Mouse (Mus musculus) heart, postnatal 25 days (tissue): ENCODE measurements around the gene Lrrc75a. TPM values are rescaled to one million over a fixed set of nuclear protein-coding genes. Genes with fewer than 3 reads are reported as not detected.

ENCODE experiments used
- DNase-seq: peaks from one replicate; pipeline ENCODE4 v3.0.0; 2022; ENCODE audit warnings: low spot score
- intact Hi-C: fragments of 180-260 bp; cut with DNase I; formaldehyde crosslinking; loops from one replicate; pipeline ENCODE4 v1.15.1; 2025
- total RNA-seq, 2 experiments: library from RNA; stranded (reverse); gene quantifications; 2 replicates each; pipeline ENCODE4 v1.2.3; 2021

Lrrc75a gene
- total RNA-seq, 2 experiments from 2014 or later = 4.9 to 6.4 TPM

GRCm38 (mm10) chr11:62646495-62646843 lies 1.9 kb downstream of the Lrrc75a start:
- intact Hi-C loops = loop anchor here (2.0 kb wide), 1 partner anchor 28 kb away; no protein-coding TSS in a partner anchor
- DNase-seq = no peak

GRCm38 (mm10) chr11:62645732-62646494 lies 2.4 kb downstream of the Lrrc75a start:
- no peak for DNase-seq
- intact Hi-C loops = loop anchor here (2.0 kb wide), 1 partner anchor 29 kb away; no protein-coding TSS in a partner anchor

DNA sequence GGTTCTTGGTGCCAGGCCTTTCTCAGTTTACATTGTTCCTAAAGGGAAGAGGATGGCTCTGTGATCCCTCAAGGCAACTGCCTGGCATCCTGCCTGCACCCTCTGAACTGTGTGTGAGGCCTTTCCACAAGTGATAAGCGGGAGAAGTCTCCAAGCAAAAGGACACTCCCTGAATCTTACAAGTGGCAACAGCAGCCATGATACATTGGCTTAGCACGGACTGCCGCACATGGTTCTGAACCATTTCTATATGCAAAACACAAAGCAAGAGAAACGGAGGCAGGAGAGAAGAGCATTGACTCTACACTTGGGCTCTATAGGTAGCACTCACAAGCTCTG lies 3.0 kb downstream of the Lrrc75a start:
- intact Hi-C loops = no loop called here
- DNase-seq = no peak

- intact Hi-C loops = no loop called here
- no peak for DNase-seq
These were observed 3.6 kb downstream of the Lrrc75a start for GRCm38 (mm10) chr11:62644602-62645336.

- no peak for DNase-seq
- intact Hi-C loops = no loop called here
These were observed 4.5 kb downstream of the Lrrc75a start for GRCm38 (mm10) chr11:62643681-62644363.

DNA sequence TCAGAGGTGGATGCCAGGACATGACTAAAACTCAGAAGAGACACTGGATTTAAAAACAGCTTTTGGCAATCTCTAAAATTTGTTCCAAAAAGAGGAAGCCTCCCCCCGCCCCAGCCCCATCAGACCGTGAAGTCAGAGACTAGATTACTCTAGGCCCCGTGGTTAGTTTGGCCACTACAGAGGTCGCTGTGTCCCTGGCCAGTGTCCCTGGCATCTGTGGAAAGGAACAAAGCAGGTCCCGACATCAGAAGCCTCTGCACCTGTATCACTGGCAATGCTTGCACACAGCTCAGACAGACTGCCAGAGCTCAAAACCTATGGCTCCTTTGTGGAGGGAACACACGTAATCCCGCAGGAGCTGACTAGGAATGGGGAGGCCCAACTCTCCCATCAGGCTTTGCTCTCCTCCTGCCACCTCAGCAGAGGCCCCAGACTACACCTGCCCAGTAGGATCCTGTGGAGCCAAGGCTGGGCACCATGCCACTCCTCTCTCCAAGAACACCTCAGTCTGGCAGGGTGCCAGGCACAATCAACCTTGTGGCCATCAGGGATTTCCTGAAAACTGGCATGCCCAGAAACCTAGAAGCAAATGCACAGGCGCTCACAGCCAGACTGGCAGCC lies 5.2 kb downstream of the Lrrc75a start:
- no peak for DNase-seq
- intact Hi-C loops = no loop called here

DNA sequence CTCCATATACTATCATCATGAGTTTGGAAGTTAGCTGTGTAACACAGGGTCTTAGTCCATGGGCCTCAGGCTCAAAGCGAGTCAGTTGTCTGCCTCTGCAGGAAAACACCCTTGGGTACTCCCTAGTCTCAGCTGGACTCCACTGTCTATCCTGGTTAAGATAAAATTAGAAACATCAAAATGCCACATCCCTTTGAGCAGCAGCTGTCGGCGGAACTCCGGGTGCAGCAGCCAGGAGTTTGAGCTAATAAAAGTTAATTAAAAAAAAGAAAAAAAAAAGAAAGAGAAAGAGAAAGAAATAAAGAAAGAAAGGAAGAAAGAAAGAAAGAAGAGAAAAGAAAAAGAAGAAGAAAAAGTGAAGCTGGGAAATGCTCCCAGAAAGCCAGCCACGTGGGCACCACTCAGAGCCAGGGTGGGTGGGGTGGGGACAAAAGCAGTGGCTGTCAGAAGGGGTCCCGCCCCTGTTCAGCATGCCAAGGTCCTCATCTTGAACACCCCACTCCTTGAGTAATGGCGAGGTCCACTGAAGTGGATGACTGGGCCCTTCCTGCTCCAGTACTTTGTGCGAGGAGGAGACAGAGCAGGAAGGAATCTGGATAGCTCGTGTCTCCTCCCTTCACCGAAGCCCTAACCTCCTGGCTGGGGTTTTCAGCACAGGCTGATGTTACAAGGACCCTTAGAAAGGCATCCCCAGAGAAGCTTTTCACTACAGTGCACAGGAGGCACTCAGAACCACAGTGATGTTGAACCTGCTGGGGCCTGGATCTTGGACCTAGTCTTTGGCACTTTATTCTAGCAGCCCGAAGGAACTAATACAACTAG lies 6.1 kb downstream of the Lrrc75a start:
- no peak for DNase-seq

GRCm38 (mm10) chr11:62640378-62640777 lies 7.9 kb downstream of the Lrrc75a start:
- intact Hi-C loops = no loop called here
- DNase-seq = no peak

More for the DNA sequence above, 6.1 kb downstream of the Lrrc75a start:
- intact Hi-C loops = no loop called here

- no peak for DNase-seq
- intact Hi-C loops = no loop called here
These were observed 9.9 kb downstream of the Lrrc75a start for GRCm38 (mm10) chr11:62638402-62638801.

- intact Hi-C loops = no loop called here
- no peak for DNase-seq
These were observed 10.5 kb downstream of the Lrrc75a start for GRCm38 (mm10) chr11:62637806-62638205.

GRCm38 (mm10) chr11:62637401-62637800 lies 10.9 kb downstream of the Lrrc75a start:
- no peak for DNase-seq
- intact Hi-C loops = no loop called here

GRCm38 (mm10) chr11:62636840-62637221 lies 11.5 kb downstream of the Lrrc75a start:
- no peak for DNase-seq
- intact Hi-C loops = no loop called here

DNA sequence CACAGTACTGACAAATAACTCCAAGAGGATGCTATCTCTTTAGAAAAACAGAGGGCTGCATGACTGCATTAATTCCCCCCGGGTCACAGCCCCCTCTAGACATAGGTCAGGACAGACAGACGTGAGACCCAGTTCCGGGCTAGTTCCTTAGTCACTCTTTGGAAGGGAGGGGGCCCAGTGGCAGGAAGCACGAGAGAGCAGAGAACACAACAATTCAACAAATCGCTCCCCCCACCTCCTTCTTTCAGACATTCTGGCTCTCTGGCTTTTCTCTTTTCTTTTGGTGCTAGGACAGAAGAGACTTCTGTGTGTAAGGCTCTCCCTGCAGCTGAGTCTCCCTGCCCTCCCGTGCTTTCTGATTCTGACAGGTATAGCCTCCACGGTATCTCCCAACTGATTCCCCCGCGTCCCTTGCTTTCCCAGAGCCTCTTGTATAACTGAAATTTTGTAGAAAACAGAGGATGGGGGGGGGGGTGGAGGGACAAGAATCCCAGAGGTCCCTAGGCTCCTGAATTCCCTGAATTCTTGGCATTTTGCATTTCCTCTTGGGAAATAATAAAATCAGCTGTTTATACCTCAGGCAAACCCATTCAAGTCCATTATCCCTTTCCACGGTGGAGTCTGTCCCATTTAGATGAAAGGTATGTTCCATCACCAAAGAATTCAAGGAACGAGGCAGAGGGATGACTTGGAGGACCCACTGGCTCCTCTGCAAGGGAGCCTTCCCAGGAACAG lies 12.1 kb downstream of the Lrrc75a start:
- intact Hi-C loops = no loop called here
- DNase-seq = no peak

GRCm38 (mm10) chr11:62635406-62635805 lies 12.9 kb downstream of the Lrrc75a start:
- intact Hi-C loops = no loop called here
- DNase-seq = no peak

GRCm38 (mm10) chr11:62631138-62631537 lies 17.2 kb downstream of the Lrrc75a start:
- DNase-seq = no peak
- intact Hi-C loops = no loop called here

DNA sequence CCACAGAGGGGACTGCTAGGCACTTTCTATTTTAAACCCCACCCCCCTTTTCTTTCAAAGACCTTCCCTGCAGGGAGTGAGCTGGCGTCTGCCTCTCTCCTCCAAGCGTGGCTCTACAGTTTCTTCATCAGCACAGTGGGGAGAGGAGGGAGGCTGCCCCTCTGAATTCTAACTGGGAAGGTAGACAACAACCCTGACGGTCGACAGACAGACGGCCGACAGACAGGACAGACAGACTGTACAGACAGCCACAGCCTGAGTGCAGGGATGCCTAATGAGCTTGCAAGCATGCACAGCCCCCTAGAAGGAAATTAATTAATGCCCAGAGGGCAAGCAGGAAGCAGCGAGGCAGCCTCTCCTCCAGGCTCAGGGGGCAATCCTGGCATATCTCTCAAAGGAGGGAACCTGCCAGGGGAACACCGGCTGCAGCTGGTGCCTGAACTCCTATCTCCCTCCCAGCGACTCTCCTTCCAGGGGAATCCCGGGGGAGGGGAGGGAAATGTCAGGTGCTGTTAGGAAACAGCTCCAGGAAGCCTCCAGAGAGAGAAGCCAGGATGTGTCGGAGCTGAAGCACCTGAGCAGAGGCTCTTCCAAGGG lies 18.0 kb downstream of the Lrrc75a start:
- intact Hi-C loops = no loop called here
- no peak for DNase-seq

DNA sequence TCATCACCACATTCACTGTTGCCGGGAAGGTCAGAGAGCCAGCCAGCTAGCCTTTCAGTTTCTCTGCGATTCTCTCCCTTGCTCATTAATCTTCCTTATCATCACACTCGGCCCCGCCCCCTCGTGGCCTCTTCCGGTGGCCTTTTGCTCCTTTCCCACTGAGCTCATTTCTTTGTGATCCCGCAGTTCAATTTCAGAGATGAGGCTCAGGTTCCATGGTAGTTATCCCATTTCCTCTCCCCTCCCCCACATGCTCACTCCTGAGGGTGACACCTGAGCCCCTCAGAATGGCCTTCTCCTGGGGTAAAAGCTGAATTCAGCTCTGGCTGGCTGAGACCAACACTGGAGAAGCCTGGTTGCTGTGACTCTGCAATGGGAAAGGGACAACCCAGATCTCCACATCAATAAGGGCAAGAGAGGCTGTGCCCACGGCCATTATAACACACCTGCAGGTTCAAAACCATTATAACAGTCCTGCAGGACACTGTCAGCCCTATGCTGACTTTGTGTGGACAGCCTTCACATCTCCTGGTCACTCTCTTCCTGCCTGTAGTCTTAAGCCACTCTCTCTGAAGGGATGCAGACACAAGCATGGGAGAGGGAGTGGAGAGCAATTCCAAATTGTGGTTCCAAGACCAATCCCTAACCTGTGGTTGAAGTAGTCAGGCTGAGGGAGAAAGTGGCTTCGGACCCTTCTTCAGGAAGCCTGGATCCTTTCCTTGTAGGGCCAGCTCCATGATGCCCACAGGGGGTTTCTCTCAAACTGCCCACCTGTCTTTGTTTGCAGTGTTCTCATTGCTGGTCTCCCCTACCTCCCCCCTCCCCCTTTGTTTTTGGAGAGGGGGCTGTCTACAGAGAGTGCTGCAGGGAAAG lies 18.7 kb downstream of the Lrrc75a start:
- intact Hi-C loops = no loop called here

More for the DNA sequence above, 18.7 kb downstream of the Lrrc75a start:
- DNase-seq = no peak
